Mouse (Mus musculus): Measurements from ENCODE around the gene Zscan12. TPM values are rescaled to one million over a fixed set of nuclear protein-coding genes. Genes with fewer than 3 reads are reported as not detected.
A peak's percentile ranks its signal among the peaks of the same experiment; 100 is the strongest.

Zscan12 gene
- 15.5 and 16.1 TPM in 2 replicates for polyA plus RNA-seq (2015; fragmentation: Nextera tagmentation; extraction: Ambion mirVana)

- peak; percentile 100 for ATAC-seq
- peak within 1 kb of the TSS; percentile 78 for H3K4me2 ChIP-seq (ENCODE audit: low read length)
- under 1% methylated on average over 28 of the region's 29 CpGs for WGBS
- H3K4me1 ChIP-seq (replicated peaks; ENCODE audit: control insufficient read depth, insufficient read depth, low read length) = peaks cover 20% of the 10 kb centered on the region
- H3K27me3 ChIP-seq (replicated peaks; ENCODE audit: control insufficient read depth, insufficient read depth, low read length) = no peaks in the 10 kb centered on the region
- H3K27ac ChIP-seq (ENCODE audit: low read length) = peak within 1 kb of the TSS; percentile 59
- no peaks in the 10 kb centered on the region for H3K9me3 ChIP-seq (ENCODE audit: control insufficient read depth, low read length)
- peak within 1 kb of the TSS; percentile 95 for H3K9ac ChIP-seq (replicated peaks; ENCODE audit: low read depth, low read length)
- peak within 1 kb of the TSS; percentile 90 for H3K4me3 ChIP-seq (replicated peaks; ENCODE audit: low read length)
- H3K36me3 ChIP-seq (ENCODE audit: control insufficient read depth, insufficient read depth) = no peaks in the 10 kb centered on the region
These were observed at the start of gene Zscan12 for GRCm38 (mm10) chr13:21362621-21363248. Gene Zscan12 (plus strand): TSS chr13:21362820.

- Histone ChIP-seq H3K9me3 (ENCODE audit: control insufficient read depth, low read length) (no peaks in the 10 kb centered on the region), H3K27ac (ENCODE audit: low read length) (no peak overlapping the region), H3K9ac (replicated peaks; ENCODE audit: low read depth, low read length) (no peak overlapping the region), H3K4me2 (ENCODE audit: low read length) (no peak overlapping the region), H3K4me1 (replicated peaks; ENCODE audit: control insufficient read depth, insufficient read depth, low read length) (no peaks in the 10 kb centered on the region), H3K4me3 (replicated peaks; ENCODE audit: low read length) (no peak overlapping the region), H3K27me3 (replicated peaks; ENCODE audit: control insufficient read depth, insufficient read depth, low read length) (no peaks in the 10 kb centered on the region), H3K36me3 (ENCODE audit: control insufficient read depth, insufficient read depth) (no peaks in the 10 kb centered on the region)
- WGBS = 52% methylated on average over 3 of the region's 5 CpGs
- ATAC-seq = no peak
These were observed 49.8 kb upstream of the Zscan12 start for GRCm38 (mm10) chr13:21312854-21313253.

- WGBS = 85% methylated on average over 4 of the region's 4 CpGs
- no peak overlapping the region for H3K4me3 ChIP-seq (replicated peaks; ENCODE audit: low read length)
- no peak overlapping the region for H3K4me2 ChIP-seq (ENCODE audit: low read length)
- no peaks in the 10 kb centered on the region for H3K36me3 ChIP-seq (ENCODE audit: control insufficient read depth, insufficient read depth)
- H3K9me3 ChIP-seq (ENCODE audit: control insufficient read depth, low read length) = no peaks in the 10 kb centered on the region
- ATAC-seq = no peak
- H3K27me3 ChIP-seq (replicated peaks; ENCODE audit: control insufficient read depth, insufficient read depth, low read length) = no peaks in the 10 kb centered on the region
- no peak overlapping the region for H3K27ac ChIP-seq (ENCODE audit: low read length)
- H3K9ac ChIP-seq (replicated peaks; ENCODE audit: low read depth, low read length) = no peak overlapping the region
- no peaks in the 10 kb centered on the region for H3K4me1 ChIP-seq (replicated peaks; ENCODE audit: control insufficient read depth, insufficient read depth, low read length)
These were observed 48.7 kb upstream of the Zscan12 start for GRCm38 (mm10) chr13:21313903-21314302.

- Histone ChIP-seq H3K4me2 (ENCODE audit: low read length) (no peak overlapping the region), H3K4me3 (replicated peaks; ENCODE audit: low read length) (no peak overlapping the region), H3K9me3 (ENCODE audit: control insufficient read depth, low read length) (no peaks in the 10 kb centered on the region), H3K27me3 (replicated peaks; ENCODE audit: control insufficient read depth, insufficient read depth, low read length) (no peaks in the 10 kb centered on the region), H3K4me1 (replicated peaks; ENCODE audit: control insufficient read depth, insufficient read depth, low read length) (peaks cover 4% of the 10 kb centered on the region), H3K36me3 (ENCODE audit: control insufficient read depth, insufficient read depth) (no peaks in the 10 kb centered on the region), H3K27ac (ENCODE audit: low read length) (no peak overlapping the region), H3K9ac (replicated peaks; ENCODE audit: low read depth, low read length) (no peak overlapping the region)
- no peak for ATAC-seq
- WGBS = 78% methylated on average over 3 of the region's 3 CpGs
These were observed 42.4 kb upstream of the Zscan12 start for GRCm38 (mm10) chr13:21320262-21320661.

GRCm38 (mm10) chr13:21321890-21322494, 40.6 kb upstream of the Zscan12 start:
- H3K4me3 ChIP-seq (replicated peaks; ENCODE audit: low read length) = peak overlapping the region; percentile 38
- H3K36me3 ChIP-seq (ENCODE audit: control insufficient read depth, insufficient read depth) = no peaks in the 10 kb centered on the region
- 0 out of 2 replicates have a peak overlapping the region, but pooled peaks have one; percentile 22 for H3K9ac ChIP-seq (replicated peaks; ENCODE audit: low read depth, low read length)
- H3K27me3 ChIP-seq (replicated peaks; ENCODE audit: control insufficient read depth, insufficient read depth, low read length) = no peaks in the 10 kb centered on the region
- WGBS = 3% methylated on average over 18 of the region's 18 CpGs
- no peak overlapping the region for H3K27ac ChIP-seq (ENCODE audit: low read length)
- H3K9me3 ChIP-seq (ENCODE audit: control insufficient read depth, low read length) = no peaks in the 10 kb centered on the region
- H3K4me1 ChIP-seq (replicated peaks; ENCODE audit: control insufficient read depth, insufficient read depth, low read length) = peaks cover 4% of the 10 kb centered on the region
- peak overlapping the region; percentile 49 for H3K4me2 ChIP-seq (ENCODE audit: low read length)
- no peak for ATAC-seq

- Histone ChIP-seq H3K4me2 (ENCODE audit: low read length) (peak overlapping the region; percentile 49), H3K27ac (ENCODE audit: low read length) (no peak overlapping the region), H3K4me1 (replicated peaks; ENCODE audit: control insufficient read depth, insufficient read depth, low read length) (peaks cover 8% of the 10 kb centered on the region), H3K9me3 (ENCODE audit: control insufficient read depth, low read length) (no peaks in the 10 kb centered on the region), H3K9ac (replicated peaks; ENCODE audit: low read depth, low read length) (no peak overlapping the region), H3K27me3 (replicated peaks; ENCODE audit: control insufficient read depth, insufficient read depth, low read length) (no peaks in the 10 kb centered on the region), H3K36me3 (ENCODE audit: control insufficient read depth, insufficient read depth) (no peaks in the 10 kb centered on the region), H3K4me3 (replicated peaks; ENCODE audit: low read length) (peak overlapping the region; percentile 38)
- 10% methylated on average over 18 of the region's 18 CpGs for WGBS
- ATAC-seq = no peak
These were observed 39.9 kb upstream of the Zscan12 start for GRCm38 (mm10) chr13:21322509-21323375.

GRCm38 (mm10) chr13:21323405-21323804, 39.2 kb upstream of the Zscan12 start:
- Histone ChIP-seq H3K9ac (replicated peaks; ENCODE audit: low read depth, low read length) (no peak overlapping the region), H3K4me3 (replicated peaks; ENCODE audit: low read length) (peak overlapping the region; percentile 5; the same call in 1 of the 2 replicates), H3K9me3 (ENCODE audit: control insufficient read depth, low read length) (no peaks in the 10 kb centered on the region), H3K36me3 (ENCODE audit: control insufficient read depth, insufficient read depth) (no peaks in the 10 kb centered on the region), H3K27ac (ENCODE audit: low read length) (no peak overlapping the region), H3K27me3 (replicated peaks; ENCODE audit: control insufficient read depth, insufficient read depth, low read length) (no peaks in the 10 kb centered on the region), H3K4me1 (replicated peaks; ENCODE audit: control insufficient read depth, insufficient read depth, low read length) (peaks cover 8% of the 10 kb centered on the region), H3K4me2 (ENCODE audit: low read length) (peak overlapping the region; percentile 39)
- 64% methylated on average over 6 of the region's 6 CpGs for WGBS
- ATAC-seq = no peak

GRCm38 (mm10) chr13:21326191-21326590, 36.4 kb upstream of the Zscan12 start:
- H3K4me2 ChIP-seq (ENCODE audit: low read length) = peak overlapping the region; percentile 60
- H3K27ac ChIP-seq (ENCODE audit: low read length) = no peak overlapping the region
- no peaks in the 10 kb centered on the region for H3K9me3 ChIP-seq (ENCODE audit: control insufficient read depth, low read length)
- no peaks in the 10 kb centered on the region for H3K36me3 ChIP-seq (ENCODE audit: control insufficient read depth, insufficient read depth)
- H3K4me3 ChIP-seq (replicated peaks; ENCODE audit: low read length) = no peak overlapping the region
- no peaks in the 10 kb centered on the region for H3K27me3 ChIP-seq (replicated peaks; ENCODE audit: control insufficient read depth, insufficient read depth, low read length)
- H3K4me1 ChIP-seq (replicated peaks; ENCODE audit: control insufficient read depth, insufficient read depth, low read length) = peaks cover 8% of the 10 kb centered on the region
- 13% methylated on average over 4 of the region's 4 CpGs for WGBS
- H3K9ac ChIP-seq (replicated peaks; ENCODE audit: low read depth, low read length) = no peak overlapping the region
- ATAC-seq = no peak

- H3K27ac ChIP-seq (ENCODE audit: low read length) = no peak overlapping the region
- H3K9ac ChIP-seq (replicated peaks; ENCODE audit: low read depth, low read length) = 0 out of 2 replicates have a peak overlapping the region, but pooled peaks have one; percentile 3
These were observed 35.9 kb upstream of the Zscan12 start for GRCm38 (mm10) chr13:21326657-21327211.

More at GRCm38 (mm10) chr13:21326657-21327211, 35.9 kb upstream of the Zscan12 start:
- Histone ChIP-seq H3K4me3 (replicated peaks; ENCODE audit: low read length) (peak overlapping the region; percentile 45), H3K9me3 (ENCODE audit: control insufficient read depth, low read length) (no peaks in the 10 kb centered on the region), H3K27me3 (replicated peaks; ENCODE audit: control insufficient read depth, insufficient read depth, low read length) (no peaks in the 10 kb centered on the region), H3K4me1 (replicated peaks; ENCODE audit: control insufficient read depth, insufficient read depth, low read length) (peaks cover 8% of the 10 kb centered on the region), H3K36me3 (ENCODE audit: control insufficient read depth, insufficient read depth) (no peaks in the 10 kb centered on the region), H3K4me2 (ENCODE audit: low read length) (peak overlapping the region; percentile 60)
- WGBS = under 1% methylated on average over 24 of the region's 24 CpGs
- ATAC-seq = peak; percentile 81
